Mouse (Mus musculus) frontal cortex, adult 2 months (tissue): Measurements from ENCODE around the gene Ywhah. TPM values are rescaled to one million over a fixed set of nuclear protein-coding genes. Genes with fewer than 3 reads are reported as not detected.
"Not testable (repeated sequence)": the region's sequence is repeated elsewhere in the genome, so short reads cannot be mapped to it uniquely, and the experiment has no call there.

ENCODE experiments used
- DNase-seq, 2 experiments: peaks; one replicate each; pipeline ENCODE4 v3.0.0; 2022; ENCODE audit warnings: low spot score in 1 of 2; ENCODE audit errors: extremely low spot score in 1 of 2
- polyA plus RNA-seq: library from polyadenylated mRNA; depleted of rRNA; stranded (reverse); fragments of >200 nt; gene quantifications from 2 replicates; pipeline ENCODE4 v1.2.3, GENCODE M21; 2012

Ywhah gene
- polyA plus RNA-seq, 1 experiment, result 1,285 TPM

DNA sequence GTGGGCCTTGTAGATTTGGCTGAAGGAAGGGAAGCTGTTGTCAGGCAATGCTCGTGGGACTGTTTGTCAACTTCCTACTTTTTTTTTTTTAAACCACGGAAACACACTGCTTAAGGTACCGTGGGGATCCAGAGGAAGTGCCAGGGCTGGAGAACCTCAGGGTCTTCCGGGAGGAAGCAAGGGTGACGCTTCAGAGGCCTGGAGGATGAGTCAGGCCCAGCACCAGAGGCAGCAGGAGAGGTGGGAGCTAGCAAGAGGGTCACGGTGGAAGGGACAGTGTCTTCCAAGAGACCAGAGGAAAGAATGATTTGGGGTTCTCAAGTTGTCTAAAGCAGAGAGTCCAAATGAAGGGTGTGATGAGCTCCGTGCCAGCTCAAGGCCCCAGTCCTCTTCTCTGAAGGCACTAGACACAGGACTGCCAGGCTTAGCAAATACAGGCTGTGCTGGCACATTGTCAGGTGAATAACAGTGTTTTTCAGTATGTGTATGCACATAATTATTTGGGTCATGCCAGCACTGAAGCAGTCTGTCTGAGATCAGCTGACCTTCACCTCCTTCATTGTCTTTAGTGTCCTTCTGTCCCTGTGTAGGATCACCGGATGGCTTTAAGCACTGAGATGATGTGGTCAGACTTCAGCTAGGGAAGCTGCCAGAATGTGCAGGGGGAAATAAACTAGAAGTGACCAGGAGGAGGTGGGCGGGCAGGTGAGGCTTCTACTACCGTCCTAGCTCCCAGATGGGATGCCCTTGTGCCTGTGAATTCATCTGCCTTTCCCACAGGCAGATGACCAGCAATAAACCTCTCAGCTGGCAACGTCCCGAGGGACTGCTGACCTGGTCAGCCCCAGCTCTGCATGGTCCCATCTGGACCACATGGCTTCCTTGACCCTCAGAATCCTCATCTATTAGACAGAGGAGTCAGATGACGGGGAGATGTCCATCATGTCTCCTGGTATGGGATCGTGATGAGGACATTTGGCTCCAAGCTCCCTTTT is 8.5 kb upstream of the Ywhah start:
- DNase-seq, result no peak

DNA sequence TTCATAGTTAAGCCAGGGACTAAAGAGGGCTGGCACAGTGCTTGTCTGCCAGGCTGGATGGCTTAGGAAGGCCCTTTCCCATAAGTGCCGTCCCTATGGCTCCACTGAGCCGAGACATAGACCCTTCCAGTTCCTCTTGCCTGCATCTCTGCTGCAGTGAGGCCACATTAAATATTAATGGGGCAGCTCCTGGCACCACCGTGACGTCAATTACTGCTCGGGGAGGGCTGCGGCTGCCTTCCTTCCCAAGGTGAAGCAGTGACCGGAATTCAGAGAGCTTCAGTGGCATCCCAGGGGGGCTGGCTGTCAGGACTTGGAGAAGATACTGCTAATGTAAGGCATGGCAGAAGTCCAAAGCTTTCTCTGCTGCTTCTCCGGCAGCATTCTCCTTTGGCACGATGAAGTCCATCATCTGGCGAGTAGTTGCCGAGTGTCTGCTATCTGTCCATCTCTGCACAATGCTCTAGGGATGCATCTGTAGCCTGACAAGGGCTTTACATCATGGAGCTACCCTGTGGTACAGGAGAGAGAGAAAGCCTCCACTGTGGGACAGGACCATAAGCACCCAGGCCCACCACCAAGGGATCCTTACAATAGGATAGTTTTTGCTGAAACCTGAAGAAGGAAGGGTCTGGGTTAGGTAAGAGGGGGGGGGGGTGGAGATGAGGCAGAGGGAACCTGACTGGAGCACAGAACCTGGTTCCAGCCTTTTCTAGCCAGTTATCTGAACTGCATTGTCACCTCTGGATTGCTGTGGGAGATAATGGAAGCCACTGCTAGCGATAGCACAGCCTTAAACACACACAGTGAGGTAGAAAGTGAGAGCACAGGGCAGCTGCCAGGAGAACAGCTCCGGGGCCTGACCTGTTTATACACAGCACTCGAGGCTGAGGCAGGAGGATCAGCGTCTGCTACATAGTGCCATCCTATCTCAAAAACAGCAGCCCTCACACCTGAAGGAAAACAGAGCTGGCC is 7.2 kb upstream of the Ywhah start:
- DNase-seq, result no peak

DNA sequence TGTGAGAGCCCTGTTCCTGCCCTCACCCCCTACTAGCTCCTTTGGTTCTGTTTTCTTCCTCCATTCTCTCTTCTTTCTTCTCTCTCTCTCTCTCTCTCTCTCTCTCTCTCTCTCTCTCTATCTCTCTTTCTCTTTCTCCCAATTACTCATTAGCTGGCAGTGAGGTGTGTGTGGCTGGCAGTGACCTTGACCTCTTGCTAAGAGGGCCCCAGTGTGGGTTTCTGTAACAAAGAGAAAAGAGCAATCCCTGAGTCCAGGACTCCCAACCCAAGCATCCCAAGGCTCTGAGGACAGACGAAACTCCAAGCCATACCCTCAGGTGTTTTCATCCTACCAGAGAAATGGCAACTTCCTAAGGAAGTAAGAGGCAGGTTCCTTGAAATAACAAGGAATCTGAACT is 4.5 kb upstream of the Ywhah start:
- DNase-seq, result no peak

DNA sequence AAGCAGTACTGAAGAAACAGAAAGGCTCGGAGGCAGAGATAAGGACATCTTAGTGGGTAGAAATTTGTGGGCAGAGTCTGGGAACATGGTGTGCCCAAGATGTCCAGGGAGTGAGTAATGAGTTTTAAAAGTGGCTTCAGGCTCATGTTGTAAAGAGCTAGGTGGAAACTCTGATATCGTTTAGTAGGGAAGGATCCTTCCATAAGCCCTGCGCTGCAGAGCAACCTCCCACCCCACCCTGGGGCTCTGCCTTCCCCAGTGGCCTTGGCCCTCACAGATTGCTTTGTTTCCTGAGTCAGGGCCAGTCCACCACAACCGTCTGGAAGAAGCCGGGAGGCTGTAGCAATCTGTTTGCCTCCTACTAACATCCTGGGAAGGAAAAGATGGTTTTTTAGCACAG is 3.0 kb upstream of the Ywhah start:
- no peak for DNase-seq

DNA sequence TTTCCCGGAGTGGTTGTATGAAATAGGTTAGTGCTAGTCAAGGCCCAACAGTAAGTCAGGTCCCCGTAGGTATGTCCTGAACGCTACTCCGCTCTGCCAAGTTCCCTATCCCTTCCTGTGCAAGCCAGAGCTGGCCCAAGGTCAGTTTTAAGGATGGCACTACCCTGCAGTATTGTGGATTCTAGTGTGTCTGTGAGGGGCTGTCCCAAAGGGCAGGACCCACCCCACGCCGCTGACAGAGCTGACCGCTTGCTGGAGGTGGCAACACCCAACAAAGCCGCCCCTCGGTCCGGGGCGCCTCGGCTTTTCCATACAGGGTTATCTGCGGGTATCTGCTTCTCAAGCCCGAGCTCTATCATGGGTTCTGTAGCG is 441 bp upstream of the Ywhah start:
- no peak for DNase-seq

DNA sequence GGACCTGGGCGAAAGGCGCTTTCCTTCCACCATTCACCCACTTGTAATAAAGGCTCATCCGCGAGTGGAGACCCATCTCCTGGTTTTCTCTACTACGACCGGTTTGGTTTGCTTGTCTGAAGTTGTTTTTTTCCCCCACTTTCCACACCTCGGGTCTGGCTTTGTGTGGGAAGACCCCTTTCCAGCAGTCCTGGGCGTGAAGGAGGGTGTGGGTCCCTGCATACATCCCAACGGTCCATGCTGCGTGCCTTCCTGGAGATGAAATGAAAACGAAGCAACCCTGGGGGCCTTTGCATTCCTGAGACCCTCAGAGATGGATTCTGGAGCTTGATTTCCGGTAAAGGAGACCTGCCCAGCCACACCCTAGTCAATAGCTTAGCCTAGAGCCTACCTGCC is 808 bp downstream of the Ywhah start:
- no peak for DNase-seq

DNA sequence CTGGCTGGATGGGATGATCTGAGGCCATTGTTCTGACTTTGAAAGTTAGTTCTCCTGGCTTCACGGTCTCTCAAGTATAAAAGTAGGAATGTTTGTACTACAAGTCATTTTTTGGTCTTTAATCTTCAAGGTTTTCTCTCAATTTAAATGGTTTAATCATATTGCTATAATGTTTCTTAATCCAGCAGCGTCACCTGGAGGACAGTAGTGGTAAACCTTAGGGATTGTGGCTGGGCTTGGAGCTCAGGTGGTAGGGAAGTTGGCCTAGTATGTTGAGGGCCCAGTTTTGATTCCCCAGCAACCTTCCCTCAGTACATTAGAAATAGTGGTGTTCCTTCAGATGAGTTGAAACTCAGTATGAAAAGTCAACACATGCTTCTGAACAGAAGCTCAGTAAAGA is 3.0 kb downstream of the Ywhah start:
- peak in 1 of 2 experiments; percentile 77 for DNase-seq

DNA sequence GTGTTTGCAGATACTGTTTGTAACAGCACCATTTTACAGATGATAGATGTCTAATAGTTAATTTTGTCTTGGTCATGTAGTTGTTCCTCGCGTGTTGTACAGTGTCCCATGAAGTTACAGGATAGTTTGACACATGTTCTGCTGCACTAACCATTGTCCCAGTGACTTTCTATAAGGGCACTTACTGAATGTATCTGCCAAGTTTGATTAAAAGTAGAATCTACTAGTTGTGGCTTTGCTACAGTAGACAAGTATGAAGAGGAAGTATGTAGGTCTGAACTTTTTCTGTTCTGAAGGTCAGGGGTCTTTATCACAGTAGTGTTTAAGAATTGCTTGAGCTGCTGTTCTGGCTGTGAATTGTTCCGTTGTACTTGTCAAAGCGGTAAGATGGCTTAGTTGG is 4.7 kb downstream of the Ywhah start:
- DNase-seq, result no peak

DNA sequence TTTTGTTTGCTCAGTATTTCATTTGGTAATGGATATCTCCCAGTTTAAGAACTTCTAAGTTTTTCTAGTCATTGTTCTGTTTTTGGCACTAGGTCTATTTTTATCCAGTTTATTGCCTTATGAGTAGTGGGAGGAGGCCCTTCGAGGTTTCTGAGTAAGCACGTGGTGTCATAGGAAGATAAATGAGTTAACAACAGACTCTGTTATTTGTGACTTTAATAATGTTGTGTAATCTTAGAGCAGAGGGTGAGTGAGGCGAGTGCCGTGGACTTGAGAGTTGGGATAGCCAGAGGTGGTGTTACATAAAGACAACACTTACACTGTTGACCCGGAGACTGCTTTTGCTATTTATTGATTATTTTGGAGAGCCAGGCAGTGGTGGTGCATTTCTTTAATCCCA is 5.9 kb downstream of the Ywhah start:
- peak in 1 of 2 experiments; percentile 7 for DNase-seq

DNA sequence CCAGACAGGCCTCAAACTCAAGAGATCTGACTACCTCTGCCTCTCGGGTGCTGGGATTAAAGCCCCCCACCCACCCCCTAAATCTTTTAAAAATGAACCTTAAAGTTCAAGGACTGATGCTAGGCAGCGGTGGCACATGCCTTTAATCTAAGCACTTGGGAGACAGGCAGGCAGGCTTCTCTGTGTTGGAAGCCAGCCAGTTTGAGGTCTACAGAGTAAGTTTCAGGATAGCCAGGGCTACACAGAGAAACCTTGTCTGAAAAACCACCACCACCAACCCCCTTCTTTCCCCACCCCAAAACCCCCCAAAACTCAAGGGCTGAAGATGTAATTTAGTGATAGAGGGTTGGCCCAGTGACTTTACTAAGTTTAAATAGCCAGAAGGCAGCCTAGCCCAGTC is 10.0 kb downstream of the Ywhah start:
- DNase-seq, result no peak

DNA sequence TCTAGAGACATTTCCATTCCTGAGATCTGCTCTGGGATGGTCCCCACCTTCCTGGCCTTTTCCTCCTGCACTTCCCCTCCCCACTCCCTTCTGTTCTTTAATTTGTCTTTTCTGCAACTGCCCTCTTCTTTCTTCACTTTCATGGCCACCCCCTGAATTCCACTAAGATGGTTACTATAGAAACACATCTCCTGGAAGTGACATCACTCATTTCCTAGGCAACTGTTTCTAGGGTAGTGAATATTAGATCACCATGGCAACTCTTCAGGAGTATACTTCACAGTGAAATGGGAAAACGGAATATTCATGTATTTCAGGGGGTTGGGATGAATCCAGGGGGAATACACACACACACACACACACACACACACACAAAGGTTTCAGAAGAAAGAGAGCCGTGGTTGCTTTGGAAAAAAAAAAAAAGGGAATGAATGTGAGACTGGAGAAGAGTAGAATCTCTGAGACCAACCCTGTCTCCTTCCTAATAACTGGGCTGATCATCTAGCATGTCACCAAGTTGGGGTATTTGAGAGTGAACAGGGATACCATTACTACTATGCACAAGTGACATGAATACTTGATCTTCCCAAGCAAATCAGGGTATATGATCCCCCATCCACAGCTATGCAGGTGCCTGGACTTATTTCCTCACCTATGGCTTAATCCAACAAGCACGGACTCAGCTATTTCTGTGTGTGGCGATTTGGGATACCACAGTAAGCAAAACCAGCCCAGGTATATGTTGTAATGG is 12.0 kb downstream of the Ywhah start:
- peak in 1 of 2 experiments; percentile 76 for DNase-seq

DNA sequence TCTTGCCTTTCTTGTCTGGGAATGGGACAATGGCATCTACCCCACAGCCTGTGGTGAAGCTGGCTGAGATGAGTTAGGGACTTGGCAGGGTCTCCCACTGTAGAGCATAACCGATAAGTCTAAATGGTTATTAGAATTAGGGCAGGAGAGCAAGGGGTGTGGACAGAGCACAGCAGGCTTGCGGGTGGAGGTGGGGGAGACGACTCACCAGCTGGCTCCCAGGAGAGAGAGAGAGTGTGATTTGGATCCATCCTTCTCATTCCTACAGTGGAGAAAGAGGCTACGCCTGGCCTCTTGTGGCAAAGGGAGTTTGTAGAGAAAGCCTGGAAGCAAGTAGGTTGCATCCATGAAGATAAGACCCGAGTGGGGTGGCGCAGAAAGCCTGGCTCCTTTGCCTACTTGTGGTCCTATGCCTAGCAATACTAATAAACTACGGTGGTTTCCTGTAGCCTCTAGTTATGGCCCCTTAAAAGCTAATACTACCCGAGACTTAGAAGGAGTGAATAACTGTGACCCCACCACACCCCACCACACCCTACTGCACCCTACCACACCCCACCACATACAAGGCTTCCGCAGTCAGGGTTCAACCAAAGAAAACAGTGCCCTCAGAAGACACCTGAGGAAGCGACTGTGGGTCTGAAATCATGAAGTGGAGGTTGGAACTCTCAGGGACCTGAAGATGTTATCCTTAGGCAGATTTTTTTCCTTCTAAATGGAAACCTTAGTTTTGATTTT is 13.6 kb downstream of the Ywhah start:
- peak in 1 of 2 experiments; percentile 27 for DNase-seq

DNA sequence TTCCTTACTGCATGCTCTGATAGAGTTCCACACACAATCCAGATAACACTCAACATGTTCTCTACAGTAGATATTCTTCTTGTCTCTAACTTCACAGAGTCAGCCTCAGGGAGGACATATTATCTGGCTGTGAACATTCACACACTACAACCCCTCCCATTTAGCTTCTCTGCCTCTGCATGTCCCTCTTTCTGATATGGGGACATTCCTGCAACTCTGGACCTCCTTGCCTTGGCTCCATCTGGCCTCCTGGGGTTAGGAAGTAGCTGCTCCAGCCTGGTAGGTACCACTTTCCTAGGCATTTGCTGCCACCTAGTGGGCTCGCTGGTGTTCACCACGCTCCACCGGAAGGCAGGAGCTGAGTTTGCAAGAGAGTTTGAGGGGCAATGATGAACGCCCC is 14.5 kb downstream of the Ywhah start:
- peak in 1 of 2 experiments; percentile 89 for DNase-seq

DNA sequence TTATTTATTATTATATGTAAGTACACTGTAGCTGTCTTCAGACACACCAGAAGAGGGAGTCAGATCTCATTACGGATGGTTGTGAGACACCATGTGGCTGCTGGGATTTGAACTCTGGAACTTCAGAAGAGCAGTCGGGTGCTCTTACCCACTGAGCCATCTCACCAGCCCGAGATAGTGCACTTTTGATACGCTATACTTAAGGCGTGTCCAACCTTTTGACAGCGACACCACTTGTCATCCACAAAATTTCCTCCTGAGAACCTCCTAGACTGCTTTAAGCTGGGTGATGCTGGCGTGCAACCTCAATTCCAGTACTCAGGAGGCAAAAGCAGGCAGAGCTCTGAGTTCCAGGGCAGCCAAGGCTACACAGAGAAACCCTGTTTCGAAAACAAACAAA is 15.0 kb downstream of the Ywhah start:
- DNase-seq, result peak in 1 of 2 experiments; percentile 9

DNA sequence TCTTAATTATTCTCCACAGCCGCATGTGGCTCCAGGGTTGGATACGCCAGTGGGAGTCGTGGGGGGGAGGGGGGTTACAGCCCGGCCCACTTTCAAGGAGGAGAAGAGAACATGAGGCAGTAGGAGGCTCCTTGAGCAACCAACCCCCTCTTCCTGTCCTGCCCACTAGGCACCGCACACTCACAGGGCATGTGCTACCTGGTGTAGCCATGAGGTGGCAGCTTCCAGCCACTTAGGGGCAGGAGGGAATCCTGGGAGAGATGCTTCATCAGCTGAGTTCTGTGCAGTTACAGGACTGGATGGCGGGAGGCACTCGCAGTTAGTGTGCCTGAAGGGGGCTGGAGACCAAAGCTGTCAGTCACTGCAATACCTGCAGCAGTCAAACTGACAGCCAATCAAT is 15.5 kb downstream of the Ywhah start:
- DNase-seq, result no peak

DNA sequence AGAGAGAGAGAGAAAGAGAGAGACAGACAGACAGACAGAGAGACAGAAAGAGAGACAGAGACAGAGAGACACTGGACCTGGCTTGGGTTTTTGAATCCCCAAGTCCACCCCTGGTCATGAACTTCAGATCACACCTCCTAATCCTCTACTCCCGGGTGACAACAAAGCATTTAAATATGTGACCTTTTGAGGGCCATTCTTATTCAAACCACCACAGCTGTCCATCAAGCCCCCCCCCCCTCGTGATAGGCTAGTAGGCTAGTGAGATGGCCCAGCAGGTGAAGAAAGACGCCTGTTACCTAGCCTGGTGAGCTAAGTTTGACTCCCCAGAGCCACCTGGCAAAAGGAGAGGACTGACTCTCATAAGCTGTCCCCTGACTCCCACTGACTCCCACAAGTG is 16.3 kb downstream of the Ywhah start:
- DNase-seq, result no peak

DNA sequence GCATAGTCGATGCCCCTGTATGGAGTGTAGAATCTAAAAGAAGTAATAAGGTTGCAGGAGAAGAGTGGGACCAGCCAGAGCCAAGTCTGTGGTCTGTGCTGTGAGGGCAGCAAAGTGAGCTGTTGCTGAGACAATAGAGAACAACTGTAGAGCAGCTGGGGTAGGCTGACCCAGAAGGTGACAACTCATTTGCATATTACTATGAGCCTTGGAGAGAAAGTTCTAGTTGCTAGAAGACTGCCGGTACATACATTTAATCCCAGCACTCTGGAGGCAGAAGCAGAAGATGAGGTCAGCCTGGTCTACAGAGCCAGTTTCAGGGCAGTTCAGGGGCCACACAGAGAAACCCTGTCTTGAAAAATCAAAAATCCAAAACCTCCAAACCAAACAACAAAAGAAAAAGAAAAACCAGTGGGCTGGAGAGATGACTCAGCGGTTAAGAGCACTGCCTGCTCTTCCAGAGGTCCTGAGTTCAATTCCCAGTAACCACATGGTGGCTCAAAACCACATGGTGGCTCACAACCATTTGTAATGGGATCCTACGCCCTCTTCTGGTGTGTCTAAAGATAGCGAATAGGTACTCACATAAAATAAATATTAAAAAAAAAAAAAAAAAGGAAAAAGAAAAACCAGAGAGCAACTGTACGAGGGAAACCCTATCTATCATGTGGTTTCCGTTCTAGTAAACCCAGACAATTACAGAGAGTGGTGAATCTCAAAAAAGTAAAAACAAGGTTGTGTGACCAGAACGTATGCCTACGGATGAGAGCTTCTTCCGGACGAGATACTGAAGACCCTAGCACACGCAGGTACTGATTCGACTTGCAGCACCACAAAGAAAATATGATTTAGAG is 20.3 kb downstream of the Ywhah start:
- no peak for DNase-seq

DNA sequence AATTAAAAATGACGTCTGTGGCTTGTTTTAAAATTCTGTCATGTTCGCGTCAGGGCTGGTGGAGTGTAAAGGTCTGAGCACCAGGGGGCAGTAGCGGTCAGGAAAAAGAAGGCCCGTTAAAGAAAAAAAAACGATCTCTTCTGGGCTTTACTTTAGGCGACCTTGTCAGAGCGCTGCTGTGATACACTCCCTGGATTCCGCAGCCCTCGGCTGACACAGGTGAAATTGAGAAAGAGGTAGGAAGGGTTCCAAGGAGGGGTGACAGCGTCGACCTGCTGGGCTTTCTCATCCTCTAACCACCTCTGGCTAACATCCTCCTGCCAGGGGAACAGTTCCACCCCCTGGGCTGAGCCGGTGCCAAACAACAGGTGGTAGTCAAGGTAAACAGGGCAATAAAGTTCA is 20.9 kb downstream of the Ywhah start:
- peak in 1 of 2 experiments; percentile 81 for DNase-seq

DNA sequence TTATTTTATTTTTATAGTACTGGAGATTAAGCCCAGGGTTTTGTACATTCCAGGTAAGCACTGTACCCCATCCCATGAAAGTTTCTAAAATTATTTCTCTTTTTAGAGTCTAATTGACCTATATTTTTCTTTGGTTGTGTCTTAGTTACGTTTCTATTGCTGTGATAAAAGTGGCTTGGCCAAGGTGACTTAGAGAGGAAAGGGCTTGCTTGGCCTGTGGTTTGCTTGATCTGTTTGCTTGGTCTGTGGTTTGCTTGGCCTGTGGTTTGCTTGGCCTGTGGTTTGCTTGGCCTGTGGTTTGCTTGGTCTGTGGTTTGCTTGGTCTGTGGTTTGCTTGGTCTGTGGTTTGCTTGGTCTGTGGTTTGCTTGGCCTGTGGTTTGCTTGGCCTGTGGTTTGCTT is 22.1 kb downstream of the Ywhah start:
- DNase-seq, result not testable (repeated sequence)
